Mouse (Mus musculus) heart, adult 2 months (tissue): ENCODE measurements around the gene Muc4. TPM values are rescaled to one million over a fixed set of nuclear protein-coding genes. Genes with fewer than 3 reads are reported as not detected.

ENCODE experiments used
- DNase-seq, 2 experiments: peaks; one replicate each; pipeline ENCODE4 v3.0.0; 2021
- H3K27ac ChIP-seq: fragments of 200-600 bp; 2 replicates; pipeline ENCODE4 v1.8.1; 2022
- H3K27me3 ChIP-seq: fragments of 200-500 bp; 2 replicates; pipeline ENCODE4 v1.6.1; 2012; ENCODE audit warnings: mild to moderate bottlenecking, low read length, inconsistent platforms, mixed read lengths; ENCODE audit not compliant: control insufficient read depth, insufficient read depth
- H3K36me3 ChIP-seq: fragments of 200-500 bp; 2 replicates; pipeline ENCODE4 v1.6.1; 2012; ENCODE audit warnings: low read length, inconsistent platforms; ENCODE audit not compliant: control insufficient read depth, insufficient read depth
- H3K4me1 ChIP-seq: fragments of 200-500 bp; 2 replicates; pipeline ENCODE4 v1.6.1; 2011; ENCODE audit warnings: low read length; ENCODE audit not compliant: control insufficient read depth, insufficient read depth
- H3K4me3 ChIP-seq: fragments of 200-600 bp; 2 replicates; pipeline ENCODE4 v1.8.1; 2022
- H3K79me2 ChIP-seq: fragments of 200-500 bp; replicated peaks from 2 replicates; pipeline ENCODE4 v1.6.1; 2012; ENCODE audit warnings: mild to moderate bottlenecking, inconsistent platforms, low read length, moderate library complexity, mixed read lengths; ENCODE audit not compliant: control insufficient read depth, insufficient read depth
- H3K9ac ChIP-seq: fragments of 200-500 bp; 2 replicates; pipeline ENCODE4 v1.6.1; 2012; ENCODE audit warnings: low read depth, mild to moderate bottlenecking, control low read depth, inconsistent platforms, low read length, mixed read lengths
- CTCF ChIP-seq: fragments of 200-600 bp; IDR thresholded peaks from 2 replicates; pipeline ENCODE4 v1.8.1; 2022; ENCODE audit warnings: antibody characterized with exemption, mild to moderate bottlenecking, moderate library complexity
- EP300 ChIP-seq: fragments of 200-500 bp; IDR thresholded peaks from 2 replicates; pipeline ENCODE4 v1.6.1; 2011; ENCODE audit warnings: low read depth, low read length, control low read depth; ENCODE audit not compliant: insufficient read depth
- POLR2A ChIP-seq: fragments of 200-500 bp; IDR thresholded peaks from 2 replicates; pipeline ENCODE4 v1.6.1; 2011; ENCODE audit warnings: mild to moderate bottlenecking, low read depth, low read length, control low read depth; ENCODE audit not compliant: insufficient read depth
- WGBS: fragments of 180-500 bp; shearing (Covaris S2); methylation state at CpG from one replicate; pipeline ENCODE4 v1.1.7; 2018; 5-methylcytosine and 5-hydroxymethylcytosine counted together
- intact Hi-C: fragments of 180-260 bp; cut with DNase I; formaldehyde crosslinking; loops from one replicate; pipeline ENCODE4 v1.15.1; 2025
- polyA plus RNA-seq: library from polyadenylated mRNA; depleted of rRNA; stranded (reverse); fragments of >200 nt; gene quantifications from 2 replicates; pipeline ENCODE4 v1.2.3, GENCODE M21; 2012
- total RNA-seq, 2 experiments: library from RNA; stranded (reverse); gene quantifications; 2 replicates each; pipeline ENCODE4 v1.2.3; 2021

Gene Muc4
- total and polyA plus RNA-seq, 3 experiments, result 0.18 to 2.5 (median 0.21) TPM

- Histone ChIP-seq H3K9ac (no peak overlapping the region), H3K79me2 (no peaks in the 10 kb centered on the region), H3K27ac (no peak overlapping the region), H3K27me3 (no peaks in the 10 kb centered on the region), H3K36me3 (no peaks in the 10 kb centered on the region), H3K4me3 (no peak overlapping the region), H3K4me1 (no peaks in the 10 kb centered on the region)
- 59% methylated on average over 5 of the region's 5 CpGs for WGBS
- TF ChIP-seq CTCF, result no peak
- no peak for TF ChIP-seq EP300
- no peak for TF ChIP-seq POLR2A
- intact Hi-C loops, result no loop called here
- no peak for DNase-seq
Measured at GRCm38 (mm10) chr16:32783324-32784062, 47.8 kb downstream of the Muc4 start.

DNA sequence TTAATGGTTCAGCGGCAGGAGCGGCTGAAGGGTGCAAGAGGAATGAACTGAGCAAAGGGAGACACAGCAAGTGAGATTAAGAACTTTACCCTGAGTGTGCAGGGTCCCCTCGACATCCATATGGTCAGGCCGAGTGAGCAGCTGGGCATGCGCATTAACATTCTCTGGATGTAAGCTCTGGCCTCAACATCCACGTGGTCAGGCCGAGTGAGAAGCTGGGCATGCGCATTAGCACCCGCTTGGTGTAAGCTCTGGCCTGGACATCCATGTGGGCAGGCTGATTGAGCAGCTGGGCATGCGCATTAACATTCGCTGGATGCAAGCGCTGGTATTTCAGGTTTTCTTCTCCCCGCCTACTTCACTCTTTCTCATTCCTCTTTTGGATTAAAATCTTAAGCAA lies 49.2 kb downstream of the Muc4 start:
- Histone ChIP-seq H3K27me3 (no peaks in the 10 kb centered on the region), H3K79me2 (no peaks in the 10 kb centered on the region), H3K27ac (no peak overlapping the region), H3K36me3 (no peaks in the 10 kb centered on the region), H3K4me3 (no peak overlapping the region), H3K9ac (no peak overlapping the region), H3K4me1 (no peaks in the 10 kb centered on the region)
- no peak for TF ChIP-seq EP300
- no peak for TF ChIP-seq CTCF
- TF ChIP-seq POLR2A, result no peak
- DNase-seq, result no peak
- 87% methylated on average over 13 of the region's 13 CpGs for WGBS
- intact Hi-C loops, result no loop called here

GRCm38 (mm10) chr16:32790056-32790455 lies 54.4 kb downstream of the Muc4 start:
- no peaks in the 10 kb centered on the region for H3K79me2 ChIP-seq
- intact Hi-C loops, result no loop called here
- 87% methylated on average over 5 of the region's 5 CpGs for WGBS
- no peaks in the 10 kb centered on the region for H3K4me1 ChIP-seq
- no peak overlapping the region for H3K9ac ChIP-seq
- TF ChIP-seq POLR2A (no peak), EP300 (no peak), CTCF (no peak)
- H3K4me3 ChIP-seq, result no peak overlapping the region
- no peak overlapping the region for H3K27ac ChIP-seq
- H3K27me3 ChIP-seq, result no peaks in the 10 kb centered on the region
- no peaks in the 10 kb centered on the region for H3K36me3 ChIP-seq
- no peak for DNase-seq

DNA sequence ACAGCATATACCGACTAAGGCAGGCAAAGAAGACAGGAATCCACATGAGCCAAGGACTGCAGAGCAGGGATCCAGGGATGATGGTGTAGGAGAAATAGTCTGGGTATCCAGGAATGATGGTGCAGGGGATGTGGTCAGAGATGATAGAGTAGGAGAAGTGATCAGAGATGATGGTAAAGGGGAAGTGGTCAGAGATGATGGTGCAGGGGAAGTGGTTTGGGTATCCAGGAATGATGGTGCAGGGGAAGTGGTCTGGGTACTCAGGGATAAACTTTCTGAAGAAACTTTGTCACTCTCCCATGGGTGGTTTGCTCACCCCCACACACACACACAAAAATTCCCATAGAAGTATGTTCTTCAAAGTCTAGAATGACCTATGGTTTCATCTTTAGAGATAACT lies 59.5 kb downstream of the Muc4 start:
- intact Hi-C loops, result no loop called here

DNA sequence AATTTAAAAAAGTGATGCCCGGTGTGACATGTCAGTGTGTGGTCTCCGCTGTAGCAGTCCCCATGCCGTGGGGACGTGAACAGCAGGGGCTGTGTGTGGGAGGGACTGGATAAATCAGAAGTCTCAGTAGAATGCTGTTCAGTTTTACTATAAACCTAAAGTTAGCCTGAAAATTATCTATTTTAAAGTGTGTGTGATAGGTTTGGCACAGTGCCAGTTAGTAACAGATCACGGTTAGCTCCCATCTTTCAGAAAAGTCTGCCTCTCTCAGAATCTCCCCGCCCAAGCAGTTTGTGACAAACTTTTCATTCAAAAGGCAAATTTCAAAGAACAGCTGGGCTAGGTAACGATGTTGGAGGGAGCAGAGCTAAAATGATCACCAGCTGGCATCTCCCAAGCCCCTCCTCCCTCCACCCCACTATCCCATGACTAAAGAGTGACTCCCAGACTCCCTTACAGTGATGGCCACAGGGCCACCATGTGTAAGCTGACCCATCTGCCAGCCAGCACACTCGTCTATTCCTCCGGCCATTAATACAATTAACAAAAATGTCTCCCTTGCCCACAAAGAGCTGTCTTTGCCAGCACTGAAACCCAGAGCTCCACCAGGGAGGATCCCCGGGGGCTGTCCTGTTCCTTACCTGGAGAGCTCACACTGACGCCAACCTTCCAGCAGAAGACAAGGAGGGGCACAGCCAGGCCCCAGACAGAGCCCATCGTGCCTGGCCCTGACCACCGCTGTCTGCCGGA lies 61.2 kb downstream of the Muc4 start:
- H3K27me3 ChIP-seq, result no peaks in the 10 kb centered on the region
- WGBS, result 72% methylated on average over 14 of the region's 14 CpGs
- no peak overlapping the region for H3K27ac ChIP-seq
- TF ChIP-seq POLR2A (no peak), EP300 (no peak), CTCF (no peak)
- no peaks in the 10 kb centered on the region for H3K4me1 ChIP-seq
- intact Hi-C loops, result no loop called here
- no peak for DNase-seq
- H3K36me3 ChIP-seq, result no peaks in the 10 kb centered on the region
- H3K4me3 ChIP-seq, result no peak overlapping the region
- no peak overlapping the region for H3K9ac ChIP-seq
- H3K79me2 ChIP-seq, result no peaks in the 10 kb centered on the region

More for the DNA sequence above, 59.5 kb downstream of the Muc4 start:
- no peak for DNase-seq
- Histone ChIP-seq H3K4me3 (no peak overlapping the region), H3K27ac (no peak overlapping the region), H3K9ac (no peak overlapping the region), H3K4me1 (no peaks in the 10 kb centered on the region), H3K27me3 (no peaks in the 10 kb centered on the region), H3K79me2 (no peaks in the 10 kb centered on the region), H3K36me3 (no peaks in the 10 kb centered on the region)
- WGBS, result 85% methylated on average over 1 of the region's 1 CpGs
- TF ChIP-seq EP300 (no peak), CTCF (no peak), POLR2A (no peak)

DNA sequence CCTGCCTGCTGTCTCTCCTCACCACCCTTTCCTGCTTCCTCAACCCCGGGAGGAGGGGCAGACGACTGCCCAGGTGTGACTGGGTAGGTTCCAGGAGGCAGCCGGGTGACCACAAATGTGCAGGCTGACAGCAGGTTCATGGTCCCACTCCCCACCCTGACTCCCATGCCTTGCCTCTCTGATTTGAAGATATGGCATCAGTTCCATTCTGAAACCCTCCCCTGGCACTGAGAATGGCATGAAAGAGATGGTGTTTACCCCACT lies 61.7 kb downstream of the Muc4 start, which contains the start of gene Muc20:
Gene Muc20 (minus strand): TSS at position 10 of the 264 bp plus-strand sequence.
- TF ChIP-seq POLR2A (no peak), EP300 (no peak), CTCF (no peak)
- H3K9ac ChIP-seq, result no peak within 1 kb of the TSS
- H3K4me1 ChIP-seq, result no peaks in the 10 kb centered on the region
- intact Hi-C loops, result no loop called here
- H3K27ac ChIP-seq, result no peak within 1 kb of the TSS
- H3K36me3 ChIP-seq, result no peaks in the 10 kb centered on the region
- WGBS, result 71% methylated on average over 3 of the region's 3 CpGs
- DNase-seq, result no peak
- no peaks in the 10 kb centered on the region for H3K27me3 ChIP-seq
- no peaks in the 10 kb centered on the region for H3K79me2 ChIP-seq
- H3K4me3 ChIP-seq, result no peak within 1 kb of the TSS
